Mouse (Mus musculus) thymus, postnatal 25 days (tissue): ENCODE measurements around the gene Smpdl3a.

Experiments
- DNase-seq: peaks from one replicate; pipeline ENCODE4 v3.0.0; 2022

Smpdl3a gene

GRCm38 (mm10) chr10:57794018-57794417 is at the start of gene Smpdl3a:
Gene Smpdl3a, plus strand, starts transcription at chr10:57794335.
- DNase-seq = no peak

- DNase-seq = no peak
These were observed 48.7 kb upstream of the Smpdl3a start for GRCm38 (mm10) chr10:57745452-57745851.

GRCm38 (mm10) chr10:57747127-57747526 is 47.0 kb upstream of the Smpdl3a start:
- no peak for DNase-seq

- DNase-seq = peak; percentile 36
These were observed 40.8 kb upstream of the Smpdl3a start for GRCm38 (mm10) chr10:57753343-57753742.

DNA sequence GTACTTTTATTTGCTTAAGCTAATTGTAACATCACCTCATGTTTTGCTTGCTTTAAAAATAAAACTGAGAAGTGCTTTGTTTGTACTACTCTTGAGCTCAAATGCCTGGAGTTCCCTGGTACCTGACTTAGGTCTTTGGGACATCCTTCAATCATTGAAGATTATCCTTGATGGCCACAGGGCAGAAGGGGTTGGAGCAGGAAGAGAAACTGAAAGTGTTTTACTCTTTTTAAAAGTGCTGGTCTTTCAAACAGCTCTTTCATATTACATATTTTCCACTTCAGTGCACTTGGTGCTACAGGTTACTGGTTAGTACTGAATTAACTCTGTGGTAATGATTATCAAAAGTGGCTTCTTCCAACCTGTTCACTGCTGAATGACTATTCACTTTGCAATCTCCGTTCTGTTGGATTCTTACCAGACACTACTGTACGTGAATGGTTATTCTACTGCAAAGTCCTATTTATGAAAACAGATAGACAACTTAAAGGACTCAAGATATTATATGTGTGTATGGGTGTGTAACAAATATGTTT is 38.9 kb upstream of the Smpdl3a start:
- DNase-seq = no peak

- DNase-seq = no peak
These were observed 35.1 kb upstream of the Smpdl3a start for GRCm38 (mm10) chr10:57758999-57759398.

DNA sequence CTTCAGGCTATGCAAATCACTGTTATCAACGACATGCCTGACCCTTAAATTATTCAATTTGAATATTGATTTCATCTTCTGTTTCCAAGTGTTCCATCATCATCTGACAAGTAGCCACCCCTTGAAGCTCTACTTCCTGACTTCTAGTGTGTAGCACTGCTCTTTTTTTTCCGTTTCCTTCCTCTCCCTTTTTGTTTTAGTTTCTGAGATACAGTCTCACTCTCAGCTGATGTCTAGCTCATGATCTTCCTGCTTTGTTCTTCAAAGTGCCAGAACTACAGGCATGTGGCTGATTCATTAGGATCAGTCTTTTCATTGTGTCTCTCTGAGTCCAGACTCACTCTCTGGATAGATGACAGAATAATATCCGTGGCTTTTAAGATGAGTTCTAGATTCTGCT is 33.4 kb upstream of the Smpdl3a start:
- DNase-seq = no peak

DNA sequence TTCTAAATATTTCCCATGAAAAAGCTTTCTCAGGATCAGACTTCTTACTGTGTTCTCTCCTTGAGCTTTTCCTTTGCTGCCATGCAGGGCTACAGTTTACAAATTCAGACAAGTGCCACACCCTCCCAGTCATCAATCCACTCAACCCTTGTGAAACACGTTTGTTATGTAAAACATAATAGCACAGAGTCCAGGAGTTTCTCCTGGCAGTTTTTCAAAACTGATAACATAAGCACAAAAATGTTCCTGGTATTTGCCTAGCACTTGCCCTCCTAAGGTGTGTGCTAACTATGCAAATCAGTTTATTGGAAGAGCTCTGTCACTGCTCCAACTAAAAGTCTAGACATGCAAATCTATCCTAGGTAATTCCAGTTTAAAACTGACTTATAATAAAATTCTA is 31.1 kb upstream of the Smpdl3a start:
- no peak for DNase-seq

DNA sequence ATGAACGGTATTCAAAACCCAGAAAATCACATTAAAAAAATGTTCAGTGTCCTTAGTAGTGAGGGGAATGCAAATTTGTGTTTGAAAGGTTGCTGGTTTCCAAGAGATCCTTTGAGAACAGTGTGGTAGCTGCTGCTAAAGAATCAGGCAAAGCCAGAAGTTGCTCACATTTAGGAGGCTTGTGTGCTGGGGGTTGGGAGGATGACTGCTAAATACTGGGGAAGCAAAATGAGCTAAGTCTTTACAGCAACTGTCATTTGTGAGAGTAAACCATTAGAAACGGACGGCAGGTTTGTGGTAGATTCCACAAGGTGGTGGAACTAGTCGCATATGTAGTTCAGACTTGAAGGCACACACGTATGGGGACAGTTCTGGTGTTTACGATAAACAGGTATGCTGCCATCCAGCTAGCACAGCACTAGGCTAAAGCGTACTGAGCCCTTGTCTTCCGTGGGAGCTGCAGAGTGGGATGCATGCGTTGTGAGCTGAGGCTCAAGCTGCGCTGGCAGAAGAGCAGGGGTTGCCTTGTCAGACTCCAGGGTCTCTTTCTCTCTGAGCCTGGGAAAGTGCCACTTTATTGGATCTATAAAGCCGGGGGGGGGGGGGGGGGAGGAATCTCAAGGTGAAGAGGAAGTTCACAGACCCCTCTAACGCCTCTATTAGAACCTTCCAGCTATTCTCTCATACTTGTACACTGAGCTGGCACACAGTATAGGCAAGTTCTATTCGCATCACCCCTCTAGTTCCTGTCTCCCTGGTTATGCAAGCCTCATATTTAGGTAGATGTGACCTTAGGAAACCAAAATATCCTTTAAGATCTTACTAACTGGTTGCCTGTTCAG is 10.6 kb upstream of the Smpdl3a start:
- no peak for DNase-seq

DNA sequence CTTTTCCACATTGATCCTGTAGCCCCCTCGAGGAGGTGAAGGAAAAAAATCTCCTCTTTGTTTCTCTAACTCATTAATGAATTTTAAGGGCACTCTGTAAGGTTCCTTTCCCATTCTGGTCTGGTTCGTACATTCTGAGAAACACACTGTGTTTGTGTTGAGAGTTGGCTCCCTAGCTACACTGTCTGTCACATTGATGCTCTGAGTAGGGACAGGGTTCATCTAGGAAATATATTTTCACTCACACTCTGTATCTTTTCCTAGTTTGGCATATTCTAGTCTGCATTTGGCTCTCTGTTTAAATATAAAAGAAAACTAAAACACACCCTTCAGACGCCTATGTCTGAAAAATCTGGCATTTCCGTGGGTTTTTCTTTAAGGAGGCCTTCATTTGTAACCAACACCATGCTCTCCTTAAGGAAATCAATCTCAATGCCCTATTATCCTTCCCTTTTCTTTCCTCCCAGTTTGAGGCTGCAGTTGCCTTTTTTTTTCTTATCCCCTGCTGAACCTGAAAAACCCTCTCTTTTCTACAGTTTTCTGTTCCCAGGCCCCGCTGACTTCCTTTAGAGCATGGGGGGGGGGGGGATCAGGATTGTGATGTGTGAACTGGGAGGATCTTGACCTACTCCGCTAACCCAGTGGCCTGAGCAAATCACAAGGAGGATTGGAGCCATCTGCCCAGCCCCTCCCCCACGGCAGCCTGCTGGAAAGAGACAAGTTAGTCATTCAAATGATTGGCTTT is 9.8 kb upstream of the Smpdl3a start:
- DNase-seq = no peak

GRCm38 (mm10) chr10:57784876-57785150 is 9.3 kb upstream of the Smpdl3a start, which contains the start of gene Fabp7:
Gene Fabp7, plus strand, starts transcription at chr10:57784881.
- DNase-seq = no peak

- no peak for DNase-seq
These were observed 8.6 kb upstream of the Smpdl3a start for GRCm38 (mm10) chr10:57785552-57785951.

DNA sequence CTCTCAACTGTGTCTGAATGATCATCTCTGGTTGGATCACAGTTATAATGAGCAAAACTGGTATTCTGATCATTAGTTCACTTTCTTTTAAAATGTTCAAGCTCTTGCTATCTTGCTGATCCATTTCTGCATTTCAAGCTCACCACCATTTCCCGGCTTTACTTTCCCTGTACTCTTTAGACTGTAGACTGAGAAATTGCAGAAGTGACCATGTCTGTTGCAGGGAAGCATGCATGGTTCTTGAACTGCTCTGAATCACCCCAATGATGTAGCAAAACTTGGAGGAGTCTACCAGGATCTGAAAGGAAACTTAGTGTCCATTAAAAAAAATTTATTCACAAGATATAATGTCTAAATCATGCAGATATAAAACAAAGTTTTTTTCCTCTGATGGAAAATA is 1.2 kb upstream of the Smpdl3a start:
- no peak for DNase-seq

- DNase-seq = peak; percentile 48
These were observed 641 bp downstream of the Smpdl3a start for GRCm38 (mm10) chr10:57794491-57795461.

DNA sequence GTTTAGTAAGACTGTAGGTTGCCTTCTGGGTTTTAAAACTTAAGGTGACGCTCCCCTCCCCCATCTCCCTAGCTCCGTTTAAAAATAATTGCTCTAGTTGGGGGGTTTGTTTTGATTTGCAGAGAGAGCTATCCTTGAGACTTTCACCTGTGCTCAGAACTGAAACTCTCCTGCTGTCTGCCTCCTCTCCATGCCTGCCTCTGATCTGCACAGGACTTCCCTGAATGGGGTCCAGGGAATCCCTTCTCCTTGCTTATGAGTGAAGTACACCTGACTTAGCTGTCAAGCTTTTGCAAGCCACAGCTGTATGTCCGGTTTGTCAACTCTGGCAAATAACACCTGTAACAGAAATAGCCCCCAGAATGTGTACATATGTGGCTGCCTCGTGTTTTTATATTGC is 1.4 kb downstream of the Smpdl3a start:
- DNase-seq = no peak

DNA sequence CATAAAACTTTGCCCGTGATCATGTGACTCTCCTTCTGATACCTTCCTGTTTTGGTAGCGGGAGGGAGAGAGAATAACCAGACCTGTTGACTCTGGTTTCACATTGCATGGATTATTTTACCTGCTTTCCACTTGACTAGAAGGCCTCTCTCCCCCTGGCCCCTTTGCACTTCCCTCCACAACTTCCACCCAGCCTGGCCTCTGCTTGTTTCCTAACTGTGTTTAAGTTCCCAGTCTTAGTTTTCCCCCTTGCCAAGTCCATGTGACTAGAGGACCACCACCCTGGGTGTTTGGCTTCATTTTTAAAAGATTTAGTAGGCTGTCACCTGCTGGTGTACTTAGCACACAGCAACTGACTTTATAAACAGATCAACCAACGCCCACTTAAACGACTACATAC is 1.9 kb downstream of the Smpdl3a start:
- peak; percentile 42 for DNase-seq

- DNase-seq = no peak
These were observed 5.4 kb downstream of the Smpdl3a start for GRCm38 (mm10) chr10:57799486-57799885.

GRCm38 (mm10) chr10:57807754-57808153 is 13.6 kb downstream of the Smpdl3a start:
- DNase-seq = no peak

GRCm38 (mm10) chr10:57812161-57812856 is 18.2 kb downstream of the Smpdl3a start:
- no peak for DNase-seq

GRCm38 (mm10) chr10:57814295-57814694 is 20.2 kb downstream of the Smpdl3a start:
- no peak for DNase-seq

- DNase-seq = no peak
These were observed 21.7 kb downstream of the Smpdl3a start for GRCm38 (mm10) chr10:57815869-57816268.

DNA sequence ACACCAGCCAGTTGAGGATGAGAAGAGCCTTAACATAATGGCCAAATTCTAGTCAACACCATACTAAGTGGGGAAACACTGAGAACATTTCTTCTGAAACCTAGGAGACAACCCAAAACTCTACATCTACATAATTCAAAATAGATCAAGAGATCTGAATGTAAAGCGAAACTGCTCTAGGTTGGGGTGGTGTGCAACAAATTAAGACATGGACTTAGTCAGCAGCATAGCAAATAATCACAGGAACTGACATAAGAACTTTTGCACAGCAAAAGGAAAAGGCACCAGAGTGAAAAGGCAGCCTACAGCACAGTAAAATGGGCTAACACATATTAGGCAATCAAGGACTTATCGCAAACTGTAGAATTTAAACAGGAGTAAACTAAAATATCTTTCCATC is 25.1 kb downstream of the Smpdl3a start:
- DNase-seq = no peak
